Mouse (Mus musculus): ENCODE measurements around the gene Mbnl2.

DNA sequence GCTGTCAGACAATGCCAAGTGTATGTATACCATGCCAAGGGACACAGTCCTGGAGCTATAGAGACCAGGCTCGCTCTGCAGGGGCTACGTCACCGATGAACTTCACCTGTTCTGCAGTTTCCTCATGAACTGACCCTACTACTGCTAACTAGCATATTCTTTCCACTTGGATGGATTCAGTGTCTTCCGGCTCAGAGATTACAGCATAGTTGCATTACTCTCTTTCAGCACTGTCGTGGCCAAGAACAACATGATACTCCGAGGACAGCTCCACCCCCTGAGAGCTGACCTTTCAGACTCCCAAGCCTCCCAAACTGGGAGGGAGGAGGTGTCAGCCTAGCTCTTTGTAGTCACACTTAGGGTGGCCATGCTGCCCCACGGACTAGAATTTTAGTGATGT, 60.9 kb downstream of the Mbnl2 start:
- TF ChIP-seq POLR2A (IDR thresholded peaks at IDR 0.05; ENCODE audit: control insufficient read depth, extremely low read depth, insufficient read depth, low read length, poor library complexity) = no peak
- no peak for TF ChIP-seq CTCF (IDR thresholded peaks at IDR 0.05; ENCODE audit: borderline replicate concordance, control insufficient read depth, extremely low read depth, insufficient read depth, low read length, poor library complexity)

Measured in thymus, adult 2 months (tissue).